Mouse (Mus musculus): ENCODE measurements around the gene Tmco3.

GRCm38 (mm10) chr8:13272834-13273233 is 15.2 kb upstream of the Tmco3 start:
- TF ChIP-seq POLR2A (IDR thresholded peaks at IDR 0.05; ENCODE audit: borderline replicate concordance, extremely low read depth, low read depth, low read length) (no peak), CTCF (IDR thresholded peaks at IDR 0.05; ENCODE audit: insufficient read depth, low read length) (no peak)
